Comparison of ENCODE assay signal across 9 mouse cellular contexts in genomic region chr2:169633491-169634289, GRCm38 (mm10). TPM values are rescaled to one million over a fixed set of nuclear protein-coding genes. Genes with fewer than 3 reads are reported as not detected.
DNase-seq lines count a peak whose midpoint lies in the region; ATAC-seq and TF ChIP-seq lines count a peak whose summit lies in the region.
"Had no signal": no experiment of that assay in that cellular context is flagged by ENCODE, and none has a peak within 500 bp of the region (broad histone marks: within the 10 kb centered on the region; RNA-seq: fewer than 3 reads in every experiment).

No protein-coding gene starts in this region.

- under 1% methylated on average over 35 of the region's 38 CpGs for WGBS in forebrain, postnatal 0 days
- under 1% methylated on average over 35 of the region's 38 CpGs for WGBS in hindbrain, embryonic 12.5 days
- under 1% methylated on average over 32 of the region's 38 CpGs for WGBS in liver, embryonic 11.5 days
- 2% methylated on average over 38 of the region's 38 CpGs for WGBS in neural tube, embryonic 14.5 days

- TF ChIP-seq CTCF in forebrain, postnatal 0 days (IDR thresholded peaks at IDR 0.05; ENCODE audit: low read depth) = no peak

- no peaks in the 10 kb centered on the region for H3K9me3 ChIP-seq in forebrain, postnatal 0 days (ENCODE audit: low read length)
- no peaks in the 10 kb centered on the region for H3K9me3 ChIP-seq in hindbrain, embryonic 12.5 days (replicated peaks)
- no peaks in the 10 kb centered on the region for H3K9me3 ChIP-seq in liver, embryonic 11.5 days (ENCODE audit: control insufficient read depth, low read length)
- no peaks in the 10 kb centered on the region for H3K9me3 ChIP-seq in neural tube, embryonic 14.5 days (ENCODE audit: control insufficient read depth, low read length)

- H3K27ac ChIP-seq in forebrain, postnatal 0 days (ENCODE audit: low read depth, low read length) = peak overlapping the region; percentile 62
- peak overlapping the region; percentile 84 for H3K27ac ChIP-seq in hindbrain, embryonic 12.5 days
- H3K27ac ChIP-seq in liver, embryonic 11.5 days (ENCODE audit: low read depth, low read length) = peak overlapping the region; percentile 74
- H3K27ac ChIP-seq in neural tube, embryonic 14.5 days (ENCODE audit: low read depth, low read length) = peak overlapping the region; percentile 90

- ATAC-seq in frontal cortex, adult (ENCODE audit: low TSS enrichment) = peak; percentile 52
- ATAC-seq in forebrain, postnatal 0 days = peak; percentile 27; the same call in 1 of the 2 replicates
- peak; percentile 60 for ATAC-seq in hindbrain, embryonic 12.5 days (ENCODE audit: low FRiP score)
- ATAC-seq in liver, embryonic 11.5 days (replicated peaks; ENCODE audit: low FRiP score) = 0 out of 2 replicates have a peak, but pooled peaks have one; percentile 19
- ATAC-seq in neural tube, embryonic 14.5 days (ENCODE audit: low read depth) = 0 out of 2 replicates have a peak, but pooled peaks have one; percentile 25

- H3K4me1 ChIP-seq in forebrain, postnatal 0 days (ENCODE audit: insufficient read depth) = no peaks in the 10 kb centered on the region
- peaks cover 32% of the 10 kb centered on the region for H3K4me1 ChIP-seq in hindbrain, embryonic 12.5 days
- H3K4me1 ChIP-seq in liver, embryonic 11.5 days (replicated peaks; ENCODE audit: control insufficient read depth, insufficient read depth, low read length) = no peaks in the 10 kb centered on the region
- H3K4me1 ChIP-seq in neural tube, embryonic 14.5 days (ENCODE audit: control insufficient read depth, insufficient read depth, low read length) = peaks cover 11% of the 10 kb centered on the region; the same call in 1 of the 2 replicates

- peak overlapping the region; percentile 91 for H3K4me2 ChIP-seq in forebrain, postnatal 0 days (ENCODE audit: low read depth)
- peak overlapping the region; percentile 93 for H3K4me2 ChIP-seq in hindbrain, embryonic 12.5 days (replicated peaks)
- peak overlapping the region; percentile 77 for H3K4me2 ChIP-seq in liver, embryonic 11.5 days
- peak overlapping the region; percentile 76 for H3K4me2 ChIP-seq in neural tube, embryonic 14.5 days (ENCODE audit: low read depth, low read length)

- peak overlapping the region; percentile 60 for H3K9ac ChIP-seq in forebrain, postnatal 0 days
- peak overlapping the region; percentile 81 for H3K9ac ChIP-seq in hindbrain, embryonic 12.5 days
- peak overlapping the region; percentile 78 for H3K9ac ChIP-seq in liver, embryonic 11.5 days (ENCODE audit: low read depth, low read length)
- H3K9ac ChIP-seq in neural tube, embryonic 14.5 days (replicated peaks; ENCODE audit: low read depth, low read length) = peak overlapping the region; percentile 97

- no peak for DNase-seq in frontal cortex, adult 2 months (ENCODE audit: extremely low spot score in 1 of 2, low spot score in 1 of 2)
- peak; percentile 64 for DNase-seq in adrenal gland, postnatal 10 days
- DNase-seq in forebrain, postnatal 0 days = no peak
- DNase-seq in liver, embryonic 11.5 days (ENCODE audit: low spot score) = peak; percentile 45
- no peak for DNase-seq in spleen, adult 18-20 months

- H3K27me3 ChIP-seq in forebrain, postnatal 0 days (ENCODE audit: insufficient read depth, low read length) = 0 out of 2 replicates have a peak, but pooled peaks cover 5% of the 10 kb centered on the region
- no peaks in the 10 kb centered on the region for H3K27me3 ChIP-seq in hindbrain, embryonic 12.5 days
- peaks cover 7% of the 10 kb centered on the region for H3K27me3 ChIP-seq in liver, embryonic 11.5 days (replicated peaks; ENCODE audit: control insufficient read depth, insufficient read depth, low read length)
- H3K27me3 ChIP-seq in neural tube, embryonic 14.5 days (ENCODE audit: control insufficient read depth, insufficient read depth, low read length) = no peaks in the 10 kb centered on the region

- H3K4me3 ChIP-seq in forebrain, postnatal 0 days (ENCODE audit: low read depth, low read length) = peak overlapping the region; percentile 51
- peak overlapping the region; percentile 68 for H3K4me3 ChIP-seq in hindbrain, embryonic 12.5 days
- H3K4me3 ChIP-seq in liver, embryonic 11.5 days (ENCODE audit: low read depth, low read length) = peak overlapping the region; percentile 65
- H3K4me3 ChIP-seq in neural tube, embryonic 14.5 days (ENCODE audit: low read depth, low read length) = peak overlapping the region; percentile 79

- no peaks in the 10 kb centered on the region for H3K36me3 ChIP-seq in forebrain, postnatal 0 days (ENCODE audit: insufficient read depth)
- H3K36me3 ChIP-seq in hindbrain, embryonic 12.5 days = no peaks in the 10 kb centered on the region
- no peaks in the 10 kb centered on the region for H3K36me3 ChIP-seq in liver, embryonic 11.5 days (ENCODE audit: control insufficient read depth, insufficient read depth, low read length)
- H3K36me3 ChIP-seq in neural tube, embryonic 14.5 days (ENCODE audit: control insufficient read depth, insufficient read depth, low read length) = no peaks in the 10 kb centered on the region

RNA-seq across cellular contexts. Expression of gene Tshz2, which starts 0.9 kb away (rescaled TPM):
- polyA plus RNA-seq in frontal cortex, adult 2 months (2012; rRNA removed) = 20.3 and 21.5 TPM in 2 replicates
- total RNA-seq in adrenal gland, postnatal 10 days (2021) = 10 to 100 TPM; 44.7 to 45.4 TPM
- 26.1 and 29.2 TPM in 2 replicates for total RNA-seq in forebrain, postnatal 0 days (2014; rRNA removed)
- 8.8 and 19.7 TPM in 2 replicates for polyA plus RNA-seq in forebrain, postnatal 0 days (2015; fragmentation: Nextera tagmentation; extraction: Ambion mirVana)
- 19.3 and 26.5 TPM in 2 replicates for polyA plus RNA-seq in hindbrain, embryonic 12.5 days (2016; fragmentation: Nextera tagmentation; extraction: Ambion mirVana)
- 4.9 and 5.4 TPM in 2 replicates for polyA plus RNA-seq in liver, embryonic 11.5 days (2014; fragmentation: Nextera tagmentation; extraction: Ambion mirVana)
- 54.5 and 58.5 TPM in 2 replicates for polyA plus RNA-seq in neural tube, embryonic 14.5 days (2014; fragmentation: Nextera tagmentation; extraction: Ambion mirVana)

RNA-seq across cellular contexts. Expression of gene Gm11011, which starts 46.1 kb away (rescaled TPM):
- not detected in 2 replicates for polyA plus RNA-seq in frontal cortex, adult 2 months (2012; rRNA removed)
- total RNA-seq in adrenal gland, postnatal 10 days (2021) = not detected
- total RNA-seq in forebrain, postnatal 0 days (2014; rRNA removed) = not detected in 2 replicates
- not detected in 2 replicates for polyA plus RNA-seq in forebrain, postnatal 0 days (2015; fragmentation: Nextera tagmentation; extraction: Ambion mirVana)
- polyA plus RNA-seq in hindbrain, embryonic 12.5 days (2016; fragmentation: Nextera tagmentation; extraction: Ambion mirVana) = not detected in 2 replicates
- not detected in 2 replicates for polyA plus RNA-seq in liver, embryonic 11.5 days (2014; fragmentation: Nextera tagmentation; extraction: Ambion mirVana)
- polyA plus RNA-seq in neural tube, embryonic 14.5 days (2014; fragmentation: Nextera tagmentation; extraction: Ambion mirVana) = not detected in 2 replicates
- total RNA-seq: gastrocnemius, postnatal 36 days had no signal

Comparison
In these comparisons a context has a peak if more than half of its experiments do, and no peak if none do; other contexts are left out.
1. DNase-seq: peak in adrenal gland, postnatal 10 days (single experiment) and liver, embryonic 11.5 days (single experiment); none in frontal cortex, adult 2 months (0 of 2), forebrain, postnatal 0 days (single experiment) and spleen, adult 18-20 months (0 of 2).
2. Peak in every context shown above with its lines, with median percentiles within 50 percentile points of each other: ATAC-seq, H3K27ac ChIP-seq, H3K4me2 ChIP-seq, H3K4me3 ChIP-seq and H3K9ac ChIP-seq.